Mouse (Mus musculus): ENCODE results near the gene 1600014C10Rik.

The 1600014C10Rik gene

GRCm38 (mm10) chr7:38182962-38183687, at the start of gene 1600014C10Rik:
1600014C10Rik (plus strand) TSS chr7:38183217.
- peak in 1 of 2 experiments; percentile 33 for DNase-seq

GRCm38 (mm10) chr7:38134471-38134870, 48.5 kb upstream of the 1600014C10Rik start:
- no peak for DNase-seq

- no peak for DNase-seq
These were observed 42.7 kb upstream of the 1600014C10Rik start for GRCm38 (mm10) chr7:38140324-38140723.

GRCm38 (mm10) chr7:38141747-38142545, 41.1 kb upstream of the 1600014C10Rik start:
- DNase-seq = peak; percentile 73 to 75

- no peak for DNase-seq
These were observed 35.5 kb upstream of the 1600014C10Rik start for GRCm38 (mm10) chr7:38147477-38147876.

GRCm38 (mm10) chr7:38151706-38152312, 31.2 kb upstream of the 1600014C10Rik start:
- DNase-seq = no peak

GRCm38 (mm10) chr7:38152571-38152970, 30.4 kb upstream of the 1600014C10Rik start:
- DNase-seq = no peak

GRCm38 (mm10) chr7:38155829-38156228, 27.2 kb upstream of the 1600014C10Rik start:
- DNase-seq = no peak

GRCm38 (mm10) chr7:38158764-38159458, 24.1 kb upstream of the 1600014C10Rik start:
- DNase-seq = no peak

GRCm38 (mm10) chr7:38161438-38161837, 21.6 kb upstream of the 1600014C10Rik start:
- no peak for DNase-seq

- no peak for DNase-seq
These were observed 19.5 kb upstream of the 1600014C10Rik start for GRCm38 (mm10) chr7:38163433-38164050.

GRCm38 (mm10) chr7:38166930-38167645, 15.9 kb upstream of the 1600014C10Rik start:
- no peak for DNase-seq

- DNase-seq = peak in 1 of 2 experiments; percentile 41
These were observed 15.3 kb upstream of the 1600014C10Rik start for GRCm38 (mm10) chr7:38167724-38168141.

- DNase-seq = no peak
These were observed 9.1 kb upstream of the 1600014C10Rik start for GRCm38 (mm10) chr7:38173871-38174270.

- DNase-seq = no peak
These were observed 8.5 kb upstream of the 1600014C10Rik start for GRCm38 (mm10) chr7:38174321-38175148.

- no peak for DNase-seq
These were observed 7.0 kb upstream of the 1600014C10Rik start for GRCm38 (mm10) chr7:38176056-38176455.

- no peak for DNase-seq
These were observed 3.1 kb upstream of the 1600014C10Rik start for GRCm38 (mm10) chr7:38179896-38180295.

- DNase-seq = no peak
These were observed 1.7 kb upstream of the 1600014C10Rik start for GRCm38 (mm10) chr7:38181366-38181765.

GRCm38 (mm10) chr7:38182596-38182961, 438 bp upstream of the 1600014C10Rik start:
- DNase-seq = peak; percentile 81 to 84

GRCm38 (mm10) chr7:38183709-38184417, 846 bp downstream of the 1600014C10Rik start:
- DNase-seq = peak; percentile 85 to 87
